Mouse (Mus musculus) heart, postnatal 0 days (tissue): Measurements from ENCODE around the gene Wdr45. TPM values are rescaled to one million over a fixed set of nuclear protein-coding genes. Genes with fewer than 3 reads are reported as not detected.

ENCODE experiments used
- ATAC-seq: fragments of 200-750 bp; cut with Nextera tagmentation; 2 replicates; pipeline ENCODE4 v1.8.0; 2017; ENCODE audit warnings: low read depth, moderate number of reproducible peaks, moderate library complexity; ENCODE audit not compliant: insufficient read depth
- DNase-seq: peaks from one replicate; pipeline ENCODE4 v3.0.0-alpha.2; 2016; ENCODE audit warnings: low spot score
- H3K27ac ChIP-seq: fragments of 300-500 bp; sonication (generic); 2 replicates; pipeline ENCODE4 v1.5.1; 2014; ENCODE audit warnings: low read depth, mild to moderate bottlenecking
- H3K27me3 ChIP-seq: fragments of 300-500 bp; sonication (generic); 2 replicates; pipeline ENCODE4 v1.6.1; 2014; ENCODE audit warnings: low read length, mixed read lengths; ENCODE audit not compliant: control insufficient read depth, insufficient read depth
- H3K36me3 ChIP-seq: fragments of 300-500 bp; sonication (generic); replicated peaks from 2 replicates; pipeline ENCODE4 v1.6.1; 2014; ENCODE audit warnings: low read length, mixed read lengths; ENCODE audit not compliant: control insufficient read depth, insufficient read depth
- H3K4me1 ChIP-seq: fragments of 300-500 bp; sonication (generic); 2 replicates; pipeline ENCODE4 v1.6.1; 2014; ENCODE audit warnings: antibody characterized with exemption; ENCODE audit not compliant: control insufficient read depth, insufficient read depth
- H3K4me2 ChIP-seq: fragments of 300-500 bp; sonication (generic); 2 replicates; pipeline ENCODE4 v1.6.1; 2014; ENCODE audit warnings: low read depth, mild to moderate bottlenecking, low read length, moderate library complexity
- H3K4me3 ChIP-seq: fragments of 300-500 bp; sonication (generic); 2 replicates; pipeline ENCODE4 v1.5.1; 2014; ENCODE audit warnings: low read depth, low read length
- H3K9ac ChIP-seq: fragments of 300-500 bp; sonication (generic); replicated peaks from 2 replicates; pipeline ENCODE4 v1.6.1; 2014; ENCODE audit warnings: low read depth, low read length, mixed read lengths
- H3K9me3 ChIP-seq: fragments of 300-500 bp; sonication (generic); replicated peaks from 2 replicates; pipeline ENCODE4 v1.6.1; 2016; ENCODE audit warnings: low read length; ENCODE audit not compliant: control insufficient read depth
- CTCF ChIP-seq: IDR thresholded peaks from 2 replicates; pipeline ENCODE4 v1.5.1; 2016; ENCODE audit warnings: antibody characterized with exemption, control low read depth, low read depth
- EP300 ChIP-seq: IDR thresholded peaks from 2 replicates; pipeline ENCODE4 v1.6.1; 2016; ENCODE audit warnings: antibody characterized with exemption, low read depth
- WGBS: fragments of 180-500 bp; shearing (Covaris S2); extraction: QIAGEN DNeasy Blood & Tissue Kit; methylation state at CpG from one replicate; pipeline ENCODE4 v1.1.7; 2014; 5-methylcytosine and 5-hydroxymethylcytosine counted together
- polyA plus RNA-seq: library from polyadenylated mRNA; unstranded; fragments of >200 nt; fragmentation: Nextera tagmentation; extraction: Ambion mirVana; gene quantifications from 2 replicates; pipeline ENCODE4 v1.2.1, GENCODE M21; 2015
- total RNA-seq: library from RNA; depleted of rRNA; stranded (reverse); fragments of >200 nt; gene quantifications from 2 replicates; pipeline ENCODE4 v1.2.3, GENCODE M21; 2014; ENCODE audit warnings: low replicate concordance

Wdr45 gene
- total and polyA plus RNA-seq, 2 experiments from 2014 or later: 27.1 to 52.7 TPM

GRCm38 (mm10) chrX:7733571-7734156 lies 19.5 kb downstream of the Wdr45 start:
- Histone ChIP-seq H3K4me2 (no peak overlapping the region), H3K9ac (no peak overlapping the region), H3K4me1 (no peaks in the 10 kb centered on the region), H3K4me3 (no peak overlapping the region), H3K36me3 (no peaks in the 10 kb centered on the region), H3K27ac (no peak overlapping the region), H3K27me3 (no peaks in the 10 kb centered on the region), H3K9me3 (no peaks in the 10 kb centered on the region)
- ATAC-seq: peak; percentile 56
- 37% methylated on average over 22 of the region's 26 CpGs for WGBS
- TF ChIP-seq CTCF: peak; percentile 46
- TF ChIP-seq EP300: no peak
- no peak for DNase-seq

GRCm38 (mm10) chrX:7739336-7740081 lies 25.4 kb downstream of the Wdr45 start:
- DNase-seq: no peak
- Histone ChIP-seq H3K4me1 (no peaks in the 10 kb centered on the region), H3K36me3 (no peaks in the 10 kb centered on the region), H3K27ac (no peak overlapping the region), H3K27me3 (no peaks in the 10 kb centered on the region), H3K9me3 (no peaks in the 10 kb centered on the region), H3K4me2 (no peak overlapping the region), H3K4me3 (no peak overlapping the region), H3K9ac (no peak overlapping the region)
- ATAC-seq: no peak
- WGBS: 64% methylated on average over 14 of the region's 14 CpGs
- TF ChIP-seq EP300 (no peak), CTCF (no peak)

- Histone ChIP-seq H3K4me2 (no peak overlapping the region), H3K4me3 (no peak overlapping the region), H3K9me3 (no peaks in the 10 kb centered on the region), H3K27ac (no peak overlapping the region), H3K4me1 (no peaks in the 10 kb centered on the region), H3K9ac (no peak overlapping the region), H3K27me3 (no peaks in the 10 kb centered on the region), H3K36me3 (no peaks in the 10 kb centered on the region)
- TF ChIP-seq CTCF (no peak), EP300 (no peak)
- 54% methylated on average over 10 of the region's 10 CpGs for WGBS
- ATAC-seq (no peak), DNase-seq (no peak)
These were observed 26.1 kb downstream of the Wdr45 start for GRCm38 (mm10) chrX:7740082-7740819.

GRCm38 (mm10) chrX:7741103-7741502 lies 27.0 kb downstream of the Wdr45 start:
- ATAC-seq (no peak), DNase-seq (no peak)
- WGBS: 56% methylated on average over 5 of the region's 5 CpGs
- Histone ChIP-seq H3K27ac (no peak overlapping the region), H3K4me3 (no peak overlapping the region), H3K27me3 (no peaks in the 10 kb centered on the region), H3K36me3 (no peaks in the 10 kb centered on the region), H3K4me1 (no peaks in the 10 kb centered on the region), H3K9ac (no peak overlapping the region), H3K9me3 (no peaks in the 10 kb centered on the region), H3K4me2 (no peak overlapping the region)
- TF ChIP-seq CTCF (no peak), EP300 (no peak)

- Histone ChIP-seq H3K9me3 (no peaks in the 10 kb centered on the region), H3K36me3 (no peaks in the 10 kb centered on the region), H3K9ac (no peak overlapping the region), H3K27me3 (no peaks in the 10 kb centered on the region), H3K4me3 (no peak overlapping the region), H3K27ac (no peak overlapping the region), H3K4me2 (no peak overlapping the region), H3K4me1 (no peaks in the 10 kb centered on the region)
- ATAC-seq (no peak), DNase-seq (no peak)
- TF ChIP-seq CTCF (no peak), EP300 (no peak)
- WGBS: 49% methylated on average over 5 of the region's 5 CpGs
These were observed 29.3 kb downstream of the Wdr45 start for GRCm38 (mm10) chrX:7743470-7743869.
